Mouse (Mus musculus) heart, adult 2 months (tissue): ENCODE measurements around the gene Il17ra.

ENCODE experiments used
- CTCF ChIP-seq: fragments of 200-600 bp; IDR thresholded peaks from 2 replicates; pipeline ENCODE4 v1.8.1; 2022; ENCODE audit warnings: antibody characterized with exemption, mild to moderate bottlenecking, moderate library complexity
- EP300 ChIP-seq: fragments of 200-500 bp; IDR thresholded peaks from 2 replicates; pipeline ENCODE4 v1.6.1; 2011; ENCODE audit warnings: low read depth, low read length, control low read depth; ENCODE audit not compliant: insufficient read depth
- POLR2A ChIP-seq: fragments of 200-500 bp; IDR thresholded peaks from 2 replicates; pipeline ENCODE4 v1.6.1; 2011; ENCODE audit warnings: mild to moderate bottlenecking, low read depth, low read length, control low read depth; ENCODE audit not compliant: insufficient read depth

DNA sequence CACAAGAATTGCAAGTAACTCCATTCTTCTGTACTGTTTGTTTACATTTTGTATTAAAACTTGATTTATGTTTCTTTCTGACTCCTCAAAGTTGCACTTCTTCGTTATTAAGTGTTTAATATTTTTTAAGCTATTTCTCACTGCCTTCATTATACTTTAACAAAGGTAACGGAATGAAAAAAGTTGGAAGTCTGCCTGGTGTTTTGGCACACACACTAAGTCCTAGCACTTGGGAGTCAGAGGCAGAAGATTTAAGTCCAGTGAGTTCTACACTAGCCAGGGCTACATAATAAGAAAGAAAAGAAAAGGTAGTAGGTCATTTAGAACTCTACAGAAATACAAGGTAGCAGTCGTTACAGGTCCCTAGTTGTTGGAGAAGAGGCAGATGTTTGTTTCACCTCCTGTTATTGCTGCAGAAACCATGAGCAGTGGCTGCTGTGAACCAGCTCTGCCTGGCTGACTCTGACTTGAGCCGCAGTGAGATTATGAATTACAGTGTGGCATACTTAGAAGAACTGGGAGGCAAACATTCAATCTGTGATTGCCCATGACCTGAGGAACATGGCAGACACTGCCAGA is 20.8 kb upstream of the Il17ra start:
- no peak for TF ChIP-seq POLR2A
- TF ChIP-seq CTCF: no peak
- TF ChIP-seq EP300: no peak
